Mouse (Mus musculus): ENCODE measurements around the gene Sva.

The Sva gene

GRCm38 (mm10) chr6:42038094-42038493 lies at the start of gene Sva:
Gene Sva (plus strand): TSS chr6:42038394.
- no peak for DNase-seq
